Mouse (Mus musculus): Measurements from ENCODE around the gene Trpv5. TPM values are rescaled to one million over a fixed set of nuclear protein-coding genes. Genes with fewer than 3 reads are reported as not detected.

The Trpv5 gene
- polyA plus RNA-seq (2012; rRNA removed), result 0.09 and 0.11 TPM in 2 replicates

GRCm38 (mm10) chr6:41680669-41681068, at the start of gene Trpv5:
Gene Trpv5, minus strand, starts transcription at chr6:41680769.
- no peak within 1 kb of the TSS for H3K27ac ChIP-seq (ENCODE audit: insufficient read depth, low read length)
- WGBS, result 79% methylated on average over 1 of the region's 1 CpGs
- no peak within 1 kb of the TSS for H3K4me3 ChIP-seq (ENCODE audit: extremely low read depth, insufficient read depth, insufficient read length)
- H3K27me3 ChIP-seq (ENCODE audit: control insufficient read depth, insufficient read depth, low read length), result no peaks in the 10 kb centered on the region
- no peak for DNase-seq (ENCODE audit: low read depth in 1 of 2, low spot score in 2 of 2)
- no peaks in the 10 kb centered on the region for H3K4me1 ChIP-seq (ENCODE audit: control insufficient read depth, insufficient read depth, insufficient read length)
- no peaks in the 10 kb centered on the region for H3K36me3 ChIP-seq (ENCODE audit: control insufficient read depth, insufficient read depth, low read length)
- TF ChIP-seq CTCF (IDR thresholded peaks at IDR 0.05; ENCODE audit: extremely low read depth, insufficient read depth, insufficient read length, insufficient replicate concordance) (no peak), POLR2A (IDR thresholded peaks at IDR 0.05; ENCODE audit: low read depth, low read length) (no peak)

- no peak for DNase-seq (ENCODE audit: low read depth in 1 of 2, low spot score in 2 of 2)
- Histone ChIP-seq H3K36me3 (ENCODE audit: control insufficient read depth, insufficient read depth, low read length) (no peaks in the 10 kb centered on the region), H3K4me1 (ENCODE audit: control insufficient read depth, insufficient read depth, insufficient read length) (no peaks in the 10 kb centered on the region), H3K27me3 (ENCODE audit: control insufficient read depth, insufficient read depth, low read length) (no peaks in the 10 kb centered on the region), H3K4me3 (ENCODE audit: extremely low read depth, insufficient read depth, insufficient read length) (no peak overlapping the region), H3K27ac (ENCODE audit: insufficient read depth, low read length) (no peak overlapping the region)
- TF ChIP-seq POLR2A (IDR thresholded peaks at IDR 0.05; ENCODE audit: low read depth, low read length), result no peak
- peak; percentile 3; the same call in 1 of the 2 replicates for TF ChIP-seq CTCF (IDR thresholded peaks at IDR 0.05; ENCODE audit: extremely low read depth, insufficient read depth, insufficient read length, insufficient replicate concordance)
- 75% methylated on average over 1 of the region's 1 CpGs for WGBS
These were observed 47.5 kb upstream of the Trpv5 start for GRCm38 (mm10) chr6:41727989-41728609.

DNA sequence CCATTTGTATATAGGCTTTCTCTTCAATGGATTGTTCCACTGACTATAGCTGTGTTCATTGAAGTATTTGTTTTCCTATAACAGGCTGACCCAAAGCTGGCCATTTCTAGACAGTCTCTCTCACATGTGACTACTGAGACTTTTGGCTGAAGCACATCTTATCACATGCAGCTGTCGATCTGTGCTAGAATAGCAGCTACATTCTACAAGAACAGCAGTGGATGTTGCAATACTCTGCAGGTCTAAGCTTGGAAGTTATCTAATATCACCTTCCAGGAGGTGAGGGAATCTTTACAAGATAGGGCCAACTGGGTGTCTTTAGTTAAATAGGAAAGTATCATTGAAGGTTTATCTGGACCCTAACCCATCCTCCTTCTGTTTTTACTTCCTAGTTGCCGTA, 40.9 kb upstream of the Trpv5 start:
- no peaks in the 10 kb centered on the region for H3K27me3 ChIP-seq (ENCODE audit: control insufficient read depth, insufficient read depth, low read length)
- H3K4me3 ChIP-seq (ENCODE audit: extremely low read depth, insufficient read depth, insufficient read length), result no peak overlapping the region
- no peaks in the 10 kb centered on the region for H3K36me3 ChIP-seq (ENCODE audit: control insufficient read depth, insufficient read depth, low read length)
- WGBS, result 78% methylated on average over 2 of the region's 2 CpGs
- H3K4me1 ChIP-seq (ENCODE audit: control insufficient read depth, insufficient read depth, insufficient read length), result no peaks in the 10 kb centered on the region
- no peak for TF ChIP-seq POLR2A (IDR thresholded peaks at IDR 0.05; ENCODE audit: low read depth, low read length)
- no peak for TF ChIP-seq CTCF (IDR thresholded peaks at IDR 0.05; ENCODE audit: extremely low read depth, insufficient read depth, insufficient read length, insufficient replicate concordance)
- H3K27ac ChIP-seq (ENCODE audit: insufficient read depth, low read length), result no peak overlapping the region
- DNase-seq (ENCODE audit: low read depth in 1 of 2, low spot score in 2 of 2), result no peak

- no peak for TF ChIP-seq CTCF (IDR thresholded peaks at IDR 0.05; ENCODE audit: extremely low read depth, insufficient read depth, insufficient read length, insufficient replicate concordance)
- TF ChIP-seq POLR2A (IDR thresholded peaks at IDR 0.05; ENCODE audit: low read depth, low read length), result no peak
- Histone ChIP-seq H3K4me1 (ENCODE audit: control insufficient read depth, insufficient read depth, insufficient read length) (no peaks in the 10 kb centered on the region), H3K36me3 (ENCODE audit: control insufficient read depth, insufficient read depth, low read length) (no peaks in the 10 kb centered on the region), H3K4me3 (ENCODE audit: extremely low read depth, insufficient read depth, insufficient read length) (no peak overlapping the region), H3K27me3 (ENCODE audit: control insufficient read depth, insufficient read depth, low read length) (no peaks in the 10 kb centered on the region), H3K27ac (ENCODE audit: insufficient read depth, low read length) (no peak overlapping the region)
- 70% methylated on average over 1 of the region's 1 CpGs for WGBS
- no peak for DNase-seq (ENCODE audit: low read depth in 1 of 2, low spot score in 2 of 2)
These were observed 29.7 kb upstream of the Trpv5 start for GRCm38 (mm10) chr6:41710281-41710680.

DNA sequence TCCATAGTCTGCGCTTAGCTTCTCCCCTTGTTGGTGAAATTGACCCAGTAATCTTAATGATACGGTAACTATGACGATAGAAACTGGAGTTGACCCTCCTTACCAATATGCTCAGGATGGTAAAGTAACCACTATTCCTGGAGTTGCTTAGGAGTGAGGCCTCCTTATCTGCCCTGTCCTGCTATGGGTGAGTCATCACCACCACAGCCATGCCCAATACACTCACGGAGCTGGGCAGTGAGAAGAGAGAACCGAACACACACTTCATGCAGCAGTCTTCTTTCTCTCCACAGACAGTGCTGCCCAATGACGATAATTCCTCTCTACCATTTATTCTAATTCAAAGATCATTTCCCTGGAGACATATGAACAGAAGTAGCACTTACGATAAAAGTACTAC, 25.7 kb upstream of the Trpv5 start:
- TF ChIP-seq CTCF (IDR thresholded peaks at IDR 0.05; ENCODE audit: extremely low read depth, insufficient read depth, insufficient read length, insufficient replicate concordance), result no peak
- no peak for TF ChIP-seq POLR2A (IDR thresholded peaks at IDR 0.05; ENCODE audit: low read depth, low read length)
- no peaks in the 10 kb centered on the region for H3K27me3 ChIP-seq (ENCODE audit: control insufficient read depth, insufficient read depth, low read length)
- no peaks in the 10 kb centered on the region for H3K4me1 ChIP-seq (ENCODE audit: control insufficient read depth, insufficient read depth, insufficient read length)
- 81% methylated on average over 7 of the region's 7 CpGs for WGBS
- H3K36me3 ChIP-seq (ENCODE audit: control insufficient read depth, insufficient read depth, low read length), result no peaks in the 10 kb centered on the region
- no peak overlapping the region for H3K4me3 ChIP-seq (ENCODE audit: extremely low read depth, insufficient read depth, insufficient read length)
- no peak for DNase-seq (ENCODE audit: low read depth in 1 of 2, low spot score in 2 of 2)
- H3K27ac ChIP-seq (ENCODE audit: insufficient read depth, low read length), result no peak overlapping the region

- no peaks in the 10 kb centered on the region for H3K27me3 ChIP-seq (ENCODE audit: control insufficient read depth, insufficient read depth, low read length)
- H3K36me3 ChIP-seq (ENCODE audit: control insufficient read depth, insufficient read depth, low read length), result no peaks in the 10 kb centered on the region
- H3K4me3 ChIP-seq (ENCODE audit: extremely low read depth, insufficient read depth, insufficient read length), result peak within 1 kb of the TSS; percentile 34; the same call in 1 of the 2 replicates
- 47% methylated on average over 1 of the region's 1 CpGs for WGBS
- no peaks in the 10 kb centered on the region for H3K4me1 ChIP-seq (ENCODE audit: control insufficient read depth, insufficient read depth, insufficient read length)
- no peak for DNase-seq (ENCODE audit: low read depth in 1 of 2, low spot score in 2 of 2)
- TF ChIP-seq CTCF (IDR thresholded peaks at IDR 0.05; ENCODE audit: extremely low read depth, insufficient read depth, insufficient read length, insufficient replicate concordance) (no peak), POLR2A (IDR thresholded peaks at IDR 0.05; ENCODE audit: low read depth, low read length) (no peak)
- 0 out of 2 replicates have a peak within 1 kb of the TSS, but pooled peaks have one; percentile 2 for H3K27ac ChIP-seq (ENCODE audit: insufficient read depth, low read length)
These were observed 23.6 kb upstream of the Trpv5 start, which contains the start of gene Kel for GRCm38 (mm10) chr6:41704123-41704522. Gene Kel, minus strand, starts transcription at chr6:41704339.

DNA sequence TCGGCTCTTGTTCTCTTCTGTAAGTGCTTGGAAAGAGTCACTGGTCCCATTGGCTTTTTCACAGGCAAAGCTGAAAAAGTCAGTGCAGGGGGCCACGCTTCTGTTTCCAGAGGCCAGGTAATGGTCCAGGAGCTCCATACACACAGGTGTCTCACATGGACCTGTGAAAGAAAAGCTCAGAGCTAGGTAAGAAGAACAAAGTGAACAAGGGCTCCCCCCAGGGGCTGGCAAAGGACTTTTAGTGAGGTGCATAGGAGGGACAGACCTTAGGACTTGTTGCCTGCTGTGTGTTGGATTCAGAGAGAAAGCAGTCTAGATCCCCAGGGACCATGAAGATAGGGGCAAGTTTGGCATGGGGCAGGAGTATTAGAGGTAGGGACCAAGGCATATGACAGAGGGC, 22.4 kb upstream of the Trpv5 start:
- TF ChIP-seq CTCF (IDR thresholded peaks at IDR 0.05; ENCODE audit: extremely low read depth, insufficient read depth, insufficient read length, insufficient replicate concordance), result no peak
- TF ChIP-seq POLR2A (IDR thresholded peaks at IDR 0.05; ENCODE audit: low read depth, low read length), result no peak
- no peak for DNase-seq (ENCODE audit: low read depth in 1 of 2, low spot score in 2 of 2)
- WGBS, result 75% methylated on average over 2 of the region's 2 CpGs
- no peak overlapping the region for H3K4me3 ChIP-seq (ENCODE audit: extremely low read depth, insufficient read depth, insufficient read length)
- H3K27me3 ChIP-seq (ENCODE audit: control insufficient read depth, insufficient read depth, low read length), result no peaks in the 10 kb centered on the region
- H3K27ac ChIP-seq (ENCODE audit: insufficient read depth, low read length), result 0 out of 2 replicates have a peak overlapping the region, but pooled peaks have one; percentile 2
- no peaks in the 10 kb centered on the region for H3K4me1 ChIP-seq (ENCODE audit: control insufficient read depth, insufficient read depth, insufficient read length)
- no peaks in the 10 kb centered on the region for H3K36me3 ChIP-seq (ENCODE audit: control insufficient read depth, insufficient read depth, low read length)

Data from spleen, adult 2 months (tissue).